Mouse (Mus musculus): ENCODE results near the gene Drd4.
A peak's percentile ranks its signal among the peaks of the same experiment; 100 is the strongest.

Drd4 gene

DNA sequence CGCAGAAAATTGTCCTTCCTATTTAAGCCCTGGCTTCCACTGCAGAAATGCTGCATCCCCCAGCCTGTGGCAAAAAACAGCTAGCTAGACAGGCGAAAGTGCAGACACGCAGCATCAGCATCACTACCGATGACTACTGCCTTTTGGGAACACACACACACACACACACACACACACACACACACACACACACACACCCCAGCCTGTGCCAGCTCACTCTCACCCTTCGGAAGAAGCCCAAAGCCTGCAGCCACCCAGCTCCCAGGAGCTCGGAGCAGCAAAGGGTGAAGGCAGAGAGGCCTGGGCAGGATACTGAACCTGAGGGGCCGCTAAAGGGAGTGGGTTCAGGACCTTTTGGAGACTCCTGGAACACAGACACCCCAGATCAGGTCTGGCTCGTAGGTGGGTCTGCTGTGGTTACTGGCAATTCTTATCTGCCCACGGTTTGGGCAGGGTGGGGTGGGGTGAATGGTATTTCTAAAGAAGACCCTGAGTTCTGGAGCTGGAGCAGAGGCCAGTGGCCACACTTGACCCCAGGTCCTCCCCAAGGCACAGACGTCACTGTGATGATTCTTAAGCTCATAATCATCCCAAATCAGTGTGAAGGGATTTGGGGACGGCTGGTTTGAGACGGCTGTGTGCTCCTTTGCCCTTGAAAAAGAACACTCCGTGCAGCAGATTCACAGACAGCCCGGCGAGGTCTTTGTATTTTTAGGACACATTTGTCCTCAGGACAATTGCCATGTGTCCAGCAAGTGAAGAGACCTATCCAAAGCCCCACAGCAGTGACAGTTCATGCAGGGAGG lies 980 bp downstream of the Drd4 start:
- no peak for DNase-seq (ENCODE audit: low spot score in 2 of 2)

DNA sequence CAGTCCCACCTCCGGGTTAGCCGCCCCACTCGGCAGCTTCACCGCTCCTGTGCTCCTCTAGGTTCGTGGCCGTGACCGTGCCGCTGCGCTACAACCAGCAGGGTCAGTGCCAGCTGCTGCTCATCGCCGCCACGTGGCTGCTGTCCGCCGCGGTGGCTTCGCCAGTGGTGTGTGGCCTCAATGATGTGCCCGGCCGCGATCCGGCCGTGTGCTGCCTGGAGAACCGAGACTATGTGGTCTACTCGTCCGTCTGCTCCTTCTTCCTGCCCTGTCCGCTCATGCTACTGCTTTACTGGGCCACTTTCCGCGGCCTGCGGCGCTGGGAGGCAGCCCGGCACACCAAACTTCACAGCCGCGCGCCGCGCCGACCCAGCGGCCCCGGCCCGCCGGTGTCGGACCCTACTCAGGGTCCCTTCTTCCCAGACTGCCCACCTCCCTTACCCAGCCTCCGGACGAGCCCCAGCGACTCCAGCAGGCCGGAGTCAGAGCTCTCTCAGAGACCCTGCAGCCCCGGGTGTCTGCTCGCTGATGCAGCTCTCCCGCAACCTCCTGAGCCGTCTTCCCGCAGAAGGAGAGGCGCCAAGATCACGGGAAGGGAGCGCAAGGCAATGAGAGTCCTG lies 2.2 kb downstream of the Drd4 start:
- no peak for DNase-seq (ENCODE audit: low spot score in 2 of 2)

DNA sequence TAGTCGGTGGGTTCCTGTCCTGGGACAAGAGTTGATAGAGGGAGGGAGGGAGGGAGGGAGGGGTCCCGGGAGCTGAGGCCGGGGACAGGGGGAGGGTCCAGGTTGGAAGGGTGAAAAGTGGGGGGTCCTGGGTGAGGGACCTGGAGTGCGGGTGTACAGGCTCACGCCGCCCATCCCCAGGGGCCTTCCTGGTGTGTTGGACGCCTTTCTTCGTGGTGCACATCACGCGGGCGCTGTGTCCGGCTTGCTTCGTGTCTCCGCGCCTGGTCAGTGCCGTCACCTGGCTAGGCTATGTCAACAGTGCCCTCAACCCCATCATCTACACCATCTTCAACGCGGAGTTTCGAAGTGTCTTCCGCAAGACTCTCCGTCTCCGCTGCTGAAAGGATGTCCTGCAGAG lies 2.7 kb downstream of the Drd4 start:
- no peak for DNase-seq (ENCODE audit: low spot score in 2 of 2)

DNA sequence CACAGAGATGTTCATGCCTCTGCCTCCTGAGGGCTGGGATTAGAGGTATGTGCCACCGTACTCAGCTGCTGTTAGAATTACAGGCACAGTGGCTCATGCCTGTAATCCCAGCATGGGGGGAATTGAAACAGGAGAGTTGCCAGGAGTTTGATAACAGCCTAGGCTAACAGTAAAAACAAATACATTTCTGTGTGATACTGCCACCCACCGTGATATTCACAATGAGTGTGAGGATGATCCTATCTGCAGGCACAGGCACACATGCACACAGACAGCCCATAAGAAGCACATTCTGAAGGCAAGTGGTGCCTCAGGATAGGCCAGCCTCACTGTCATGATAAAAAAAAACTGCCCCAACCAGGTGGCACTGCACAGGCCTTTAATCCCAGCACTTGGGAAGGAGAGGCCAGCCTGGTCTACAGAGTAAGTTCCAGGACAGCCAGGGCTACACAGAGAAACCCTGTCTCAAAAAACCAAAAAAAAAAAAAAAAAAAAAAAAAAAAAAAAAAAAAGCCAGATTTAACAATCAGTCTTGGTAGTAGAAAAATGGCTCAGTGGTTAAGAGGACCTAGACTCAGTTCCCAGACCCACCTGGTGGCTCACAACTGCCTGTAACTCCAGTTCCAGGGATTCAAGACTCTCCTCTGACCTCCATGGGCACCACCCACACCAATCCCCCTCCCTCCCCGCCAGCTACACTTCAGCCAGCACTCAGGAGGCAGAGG lies 6.3 kb downstream of the Drd4 start:
- DNase-seq (ENCODE audit: low spot score in 2 of 2): no peak

DNA sequence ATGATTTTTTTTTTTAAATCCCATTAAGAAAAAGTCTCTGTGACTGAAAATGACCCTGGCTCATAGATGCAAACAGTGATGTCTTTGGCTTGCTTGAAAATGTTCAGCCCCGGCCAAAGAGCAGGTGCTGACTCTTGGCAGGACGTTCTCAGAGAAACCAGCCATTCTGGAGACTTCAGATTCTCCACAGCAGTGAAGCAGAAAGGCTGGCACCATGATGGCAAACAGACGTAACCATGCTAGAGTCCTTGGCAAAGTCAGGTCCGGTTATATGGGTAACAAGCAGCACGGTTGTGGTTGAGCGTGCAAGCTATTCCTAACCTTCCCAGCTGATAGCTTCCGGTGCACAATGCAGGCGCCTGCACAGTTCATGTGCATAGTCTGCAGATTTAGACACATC lies 7.4 kb downstream of the Drd4 start:
- no peak for DNase-seq (ENCODE audit: low spot score in 2 of 2)

DNA sequence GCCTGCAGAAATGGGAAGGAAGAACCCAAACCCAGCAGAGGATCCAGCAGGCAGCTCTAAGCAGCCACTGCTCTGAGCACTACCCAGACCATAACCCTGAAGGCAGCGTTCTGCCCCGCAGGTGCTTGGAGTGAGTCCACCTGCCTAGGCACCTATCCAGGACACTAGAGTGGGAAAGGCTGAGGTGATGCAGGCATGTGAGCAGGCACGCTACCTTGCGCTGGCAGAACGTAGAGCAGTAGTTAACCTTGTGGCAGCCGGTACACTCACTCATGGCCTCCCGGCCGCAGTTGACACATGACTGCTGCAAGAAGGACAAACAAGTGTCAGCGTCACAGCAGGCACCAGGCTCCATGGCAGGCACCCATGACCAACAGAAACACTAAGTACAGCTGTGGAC lies 9.6 kb downstream of the Drd4 start:
- DNase-seq (ENCODE audit: low spot score in 2 of 2): no peak

DNA sequence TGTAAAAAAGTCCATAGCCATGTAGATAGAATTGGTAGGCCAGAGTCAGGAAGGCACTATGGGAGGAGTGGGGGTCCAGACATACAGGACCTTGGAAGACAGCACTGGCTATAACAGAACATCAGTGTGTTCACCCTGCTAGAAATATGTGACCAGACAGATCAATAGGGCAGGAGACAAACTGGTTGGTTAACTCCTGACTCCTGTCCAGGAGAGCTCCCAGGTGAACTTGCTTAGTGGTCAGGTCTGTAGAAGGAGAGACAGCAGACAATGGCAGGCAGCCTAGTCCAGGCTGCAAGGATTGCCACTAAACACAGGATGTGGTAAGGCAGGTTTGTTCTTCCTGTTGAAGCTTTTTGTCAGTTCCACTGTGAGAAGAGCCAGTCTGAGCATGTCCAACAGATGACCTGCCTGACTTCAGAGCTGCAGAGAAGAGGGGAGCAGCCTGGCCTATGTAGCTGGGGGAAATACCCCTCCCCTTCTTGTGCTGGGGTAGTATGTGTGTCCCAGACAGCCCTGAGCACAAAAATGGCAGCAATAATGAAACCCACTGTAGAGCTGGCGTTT lies 11.0 kb downstream of the Drd4 start:
- DNase-seq (ENCODE audit: low spot score in 2 of 2): no peak

DNA sequence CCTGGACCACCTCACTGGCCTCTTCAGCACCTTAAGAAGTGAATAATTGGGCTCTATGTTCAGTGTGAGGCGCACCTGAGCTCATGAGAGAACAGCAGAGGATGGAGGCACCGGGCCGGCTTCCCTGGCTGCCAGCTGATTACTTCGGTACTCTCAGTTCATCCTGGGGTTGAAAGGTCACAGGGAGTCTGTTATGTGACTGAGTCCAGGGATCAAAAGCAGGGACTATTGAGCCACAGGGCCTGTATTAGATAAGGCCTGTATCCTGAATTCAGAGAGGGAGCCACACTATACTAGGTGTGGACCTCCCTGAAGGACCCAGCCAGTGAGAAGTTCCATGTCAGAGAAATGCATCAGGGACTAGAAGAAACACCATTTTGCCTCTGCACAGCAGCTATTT lies 12.7 kb downstream of the Drd4 start:
- no peak for DNase-seq (ENCODE audit: low spot score in 2 of 2)

DNA sequence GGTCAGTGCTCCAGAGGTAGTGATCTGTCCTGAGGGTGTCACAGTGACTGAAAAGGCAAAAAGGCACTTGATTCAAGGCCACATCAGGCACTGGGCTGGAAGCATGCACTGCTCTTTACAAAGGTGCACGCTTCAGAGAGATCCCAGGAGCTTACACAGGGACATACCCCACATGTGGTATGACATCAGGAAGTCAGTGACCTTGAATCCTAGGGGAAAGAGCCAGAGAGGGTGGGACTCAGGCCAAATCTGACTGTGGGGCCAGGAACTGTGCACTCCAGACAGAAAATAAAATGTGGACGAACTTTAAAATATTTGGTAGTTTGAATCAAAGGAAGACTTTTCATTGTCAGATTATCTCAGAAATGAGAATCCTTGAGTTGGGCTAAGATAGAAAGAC lies 22.6 kb downstream of the Drd4 start:
- DNase-seq (ENCODE audit: low spot score in 2 of 2): no peak

DNA sequence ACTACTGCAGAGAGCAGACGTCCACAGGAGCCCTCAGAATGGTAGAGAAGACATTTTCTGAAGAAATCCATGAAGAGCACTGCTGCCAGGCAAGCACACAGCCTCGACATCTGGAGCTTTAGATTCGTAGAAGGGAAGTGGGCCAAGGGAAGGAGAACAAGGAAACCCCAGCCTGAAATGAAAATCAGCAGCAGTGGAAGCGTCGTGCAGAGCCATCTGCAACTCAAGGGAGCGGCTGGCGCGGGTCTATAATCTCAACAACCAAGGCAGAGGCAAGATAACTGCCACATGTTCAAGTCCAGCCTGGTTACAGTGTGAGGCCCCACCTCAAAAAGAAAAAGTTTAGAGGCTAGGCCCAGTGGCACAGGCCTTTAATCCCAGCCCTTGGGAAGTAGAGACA lies 23.3 kb downstream of the Drd4 start:
- no peak for DNase-seq (ENCODE audit: low spot score in 2 of 2)

DNA sequence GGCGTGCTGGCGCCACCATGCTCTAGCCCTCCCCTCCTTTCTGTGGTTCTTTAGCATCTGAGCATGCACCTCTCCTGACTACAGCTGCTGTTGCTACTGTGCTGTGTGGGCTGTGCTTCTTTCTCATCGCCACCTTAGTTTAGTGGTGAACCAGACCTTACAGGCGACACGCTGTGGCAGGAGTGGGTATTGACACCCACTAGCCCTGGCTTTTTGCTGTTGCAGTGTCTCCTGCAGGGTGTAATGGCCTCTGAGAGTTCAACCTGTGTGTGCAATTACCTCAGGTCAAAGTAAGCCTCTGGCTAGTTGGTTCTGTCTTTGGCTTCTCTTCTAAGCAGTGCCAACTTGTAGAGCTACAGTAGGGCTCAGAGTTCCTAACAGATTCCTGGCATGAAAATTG lies 24.2 kb downstream of the Drd4 start:
- peak in 1 of 2 experiments; percentile 42 for DNase-seq (ENCODE audit: low spot score in 2 of 2)

DNA sequence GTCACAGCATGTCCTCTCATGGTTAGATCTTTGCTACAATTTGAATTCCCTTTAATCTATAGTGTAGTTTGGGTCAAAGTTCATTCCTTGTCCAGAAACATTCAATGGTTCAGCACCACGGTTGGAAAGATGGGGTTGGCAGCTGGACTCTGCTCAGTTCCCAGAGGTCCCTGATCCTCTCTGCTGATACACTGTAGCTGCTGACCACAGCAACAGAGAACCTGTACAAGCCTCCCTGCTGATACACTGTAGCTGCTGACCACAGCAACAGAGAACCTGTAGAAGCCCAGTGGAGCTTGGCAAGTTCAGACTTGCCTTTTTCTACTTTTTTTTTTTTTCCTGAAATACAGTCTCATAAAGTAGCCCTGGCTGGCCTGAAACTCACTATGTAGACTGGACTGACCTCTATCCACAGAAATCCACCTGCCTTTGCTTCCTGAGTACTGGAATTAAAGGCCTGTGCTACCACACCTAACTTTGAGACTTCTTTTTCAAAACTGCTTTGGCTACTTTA lies 25.9 kb downstream of the Drd4 start:
- no peak for DNase-seq (ENCODE audit: low spot score in 2 of 2)

DNA sequence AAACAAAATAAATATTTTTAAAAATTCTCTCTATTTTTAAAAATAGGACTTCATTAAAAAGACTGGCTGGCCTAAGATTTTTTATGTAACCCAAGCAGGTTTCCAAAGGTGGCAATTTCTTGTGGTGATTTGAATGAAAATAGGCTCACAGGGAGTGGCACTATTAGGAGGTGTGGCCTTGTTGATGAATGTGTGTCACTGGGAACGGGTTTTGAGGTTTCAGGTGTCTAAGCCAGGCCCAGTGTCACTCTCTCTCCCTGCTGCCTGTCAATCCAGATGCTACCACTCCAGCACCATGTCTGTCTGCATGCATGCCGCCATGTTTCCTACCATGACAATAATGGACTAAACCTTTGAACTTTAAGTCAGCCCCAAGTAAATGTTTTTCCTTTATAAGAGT lies 27.6 kb downstream of the Drd4 start:
- DNase-seq (ENCODE audit: low spot score in 2 of 2): no peak

DNA sequence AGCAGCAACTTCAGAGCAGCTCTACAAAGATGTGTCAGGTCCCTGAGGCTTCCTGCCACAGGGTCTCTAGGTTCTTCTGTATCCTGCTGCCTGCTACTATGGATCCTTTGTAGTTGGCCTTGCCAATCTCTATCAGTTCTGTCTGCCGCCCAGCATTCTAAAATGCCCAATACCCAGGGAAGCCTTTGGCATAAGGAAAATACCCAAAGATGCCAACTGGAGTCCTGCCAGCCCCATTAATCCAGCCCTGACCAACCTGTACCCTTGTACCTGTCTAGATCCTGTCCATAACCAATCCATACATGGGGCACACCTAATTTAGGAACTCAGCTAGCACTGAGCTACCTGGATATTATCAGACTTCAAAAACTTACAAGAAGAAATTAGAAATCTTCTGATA lies 32.9 kb downstream of the Drd4 start:
- DNase-seq (ENCODE audit: low spot score in 2 of 2): no peak

DNA sequence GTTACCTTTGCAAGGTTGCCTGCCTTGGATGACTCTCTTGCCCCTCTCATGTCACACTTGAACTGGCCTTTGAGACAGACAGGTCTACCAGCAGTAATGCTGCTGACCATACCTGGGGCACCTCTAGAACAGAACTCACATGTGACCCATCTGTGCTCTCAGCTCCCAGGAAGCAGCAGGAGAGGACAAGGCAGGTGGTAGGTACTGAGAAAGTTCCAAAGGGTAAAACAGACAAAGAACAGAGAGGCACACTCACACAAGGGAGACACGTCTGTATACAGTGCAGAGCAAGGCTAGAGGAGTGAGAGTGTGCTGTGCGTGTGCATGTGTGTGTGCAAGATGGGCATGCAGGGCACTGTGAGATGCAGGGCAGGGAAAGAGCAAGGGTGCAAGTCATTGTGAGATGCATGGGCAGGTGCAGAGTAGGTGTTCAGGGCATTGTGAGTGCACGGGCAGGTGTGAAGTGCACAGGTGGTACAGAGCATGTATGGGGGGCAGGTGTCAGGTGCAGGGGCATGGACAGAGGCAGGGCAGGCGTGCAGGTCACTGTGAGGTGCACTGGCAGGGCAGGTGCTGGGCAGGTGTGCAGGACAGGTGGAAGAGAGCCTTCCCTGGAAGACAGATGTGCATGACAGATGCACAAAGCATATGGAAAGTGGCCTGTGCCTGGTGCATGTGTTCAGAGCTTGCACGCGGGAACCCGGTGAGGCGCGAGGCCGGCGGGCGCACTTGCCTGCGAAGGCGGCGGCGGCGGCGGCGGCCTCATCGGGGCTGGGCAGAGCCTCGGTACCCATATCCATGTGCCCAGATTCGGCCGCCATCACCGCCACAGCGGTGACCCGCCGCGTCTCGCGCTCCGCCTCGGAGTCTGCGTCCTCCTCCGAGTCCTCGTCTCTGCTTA lies 35.0 kb downstream of the Drd4 start:
- peak in 1 of 2 experiments; percentile 20 for DNase-seq (ENCODE audit: low spot score in 2 of 2)

DNA sequence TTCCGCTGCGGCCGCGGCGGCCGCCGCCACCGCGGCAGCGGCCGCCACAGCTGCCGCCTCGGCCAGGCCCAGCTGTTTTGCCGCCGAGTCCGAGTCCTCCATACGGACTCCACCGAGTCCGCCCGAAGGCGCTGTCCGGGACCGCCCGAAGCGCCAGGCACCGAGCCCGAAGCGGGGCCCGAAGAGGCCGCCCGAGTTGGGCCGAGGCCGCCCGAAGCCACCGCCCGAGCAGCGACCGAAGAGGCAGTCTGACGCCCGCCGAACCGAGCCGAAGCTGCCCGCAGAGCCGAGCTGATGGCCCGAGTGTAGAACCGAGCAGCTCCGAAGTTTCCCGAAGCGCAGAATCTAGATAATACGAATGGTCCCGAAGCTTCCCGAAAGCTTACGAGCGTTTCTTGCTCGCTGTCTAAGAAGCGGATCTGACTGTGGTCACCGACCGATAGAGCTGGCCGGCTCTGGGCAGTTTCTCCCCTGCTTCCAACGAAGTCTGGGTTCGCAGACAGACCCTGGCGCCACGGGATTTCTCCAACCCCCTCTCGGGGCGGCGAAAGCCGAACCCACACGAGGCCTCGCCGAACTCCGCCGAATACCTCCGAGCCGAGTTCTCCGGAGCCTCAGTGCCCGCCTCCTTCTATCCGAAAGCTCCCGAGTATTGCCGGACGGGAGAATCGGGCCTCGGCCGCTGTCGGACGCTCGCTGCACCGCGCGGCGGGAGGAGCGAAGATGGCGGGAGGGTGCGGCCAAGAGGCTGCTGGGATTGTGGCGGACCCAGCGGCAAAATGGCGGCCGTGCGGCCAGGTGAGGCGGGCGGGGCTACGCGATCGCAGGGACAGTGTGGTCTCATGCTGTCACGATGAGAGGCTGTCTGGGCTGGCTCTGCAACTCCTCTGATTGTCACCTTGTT lies 35.9 kb downstream of the Drd4 start, which contains the start of the genes Deaf1 and Tmem80:
TSS of gene Deaf1 (minus strand) at position 222 of the 904 bp plus-strand sequence.
TSS of gene Tmem80 (plus strand) at position 271 of the 904 bp plus-strand sequence.
- DNase-seq (ENCODE audit: low spot score in 2 of 2): peak; percentile 99 to 100

DNA sequence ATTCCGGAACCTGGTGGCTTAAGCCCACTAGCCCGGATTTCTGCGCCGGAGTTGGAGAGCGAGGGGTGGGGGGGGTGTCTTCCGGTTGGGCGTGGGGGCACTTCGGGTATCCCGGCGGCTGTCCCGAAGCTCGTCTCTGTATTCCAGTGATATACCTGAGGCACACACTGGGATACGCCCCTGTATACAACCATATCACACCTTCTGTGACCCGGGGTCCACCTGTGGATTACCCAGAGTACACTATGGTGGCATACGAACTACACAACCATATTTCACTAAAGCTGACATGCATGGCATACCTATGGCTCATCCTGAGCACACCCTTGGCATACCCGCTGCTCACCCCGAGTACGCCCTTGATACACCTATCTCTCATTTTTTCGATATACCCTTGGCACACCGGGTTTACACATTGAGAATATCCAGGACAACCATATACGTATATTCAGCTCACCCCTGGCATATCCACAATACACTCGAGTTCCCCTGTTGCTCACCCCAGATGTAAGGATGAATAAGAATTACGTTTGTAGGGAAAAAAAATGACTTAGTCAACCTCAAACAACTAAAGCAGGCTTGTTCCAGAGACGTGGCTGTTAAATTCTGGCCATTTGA lies 36.7 kb downstream of the Drd4 start:
- DNase-seq (ENCODE audit: low spot score in 2 of 2): no peak

DNA sequence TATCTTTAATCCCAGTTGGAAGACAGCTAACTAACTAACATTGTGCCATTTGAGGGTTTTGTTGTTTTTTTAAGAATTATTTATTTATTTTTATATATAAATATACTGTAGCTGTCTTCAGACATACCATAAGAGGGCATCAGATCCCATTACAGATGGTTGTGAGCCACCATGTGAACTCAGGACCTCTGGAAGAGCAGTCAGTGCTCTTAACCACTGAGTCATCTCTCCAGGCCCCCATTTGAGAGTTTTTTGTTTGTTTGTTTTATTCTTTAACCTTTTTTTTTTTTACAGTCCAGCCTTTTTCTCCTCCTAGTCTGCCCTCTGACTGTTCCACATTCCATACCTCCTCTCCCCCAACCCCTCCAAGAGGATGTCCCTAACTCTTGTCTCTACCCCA lies 38.9 kb downstream of the Drd4 start:
- DNase-seq (ENCODE audit: low spot score in 2 of 2): no peak

DNA sequence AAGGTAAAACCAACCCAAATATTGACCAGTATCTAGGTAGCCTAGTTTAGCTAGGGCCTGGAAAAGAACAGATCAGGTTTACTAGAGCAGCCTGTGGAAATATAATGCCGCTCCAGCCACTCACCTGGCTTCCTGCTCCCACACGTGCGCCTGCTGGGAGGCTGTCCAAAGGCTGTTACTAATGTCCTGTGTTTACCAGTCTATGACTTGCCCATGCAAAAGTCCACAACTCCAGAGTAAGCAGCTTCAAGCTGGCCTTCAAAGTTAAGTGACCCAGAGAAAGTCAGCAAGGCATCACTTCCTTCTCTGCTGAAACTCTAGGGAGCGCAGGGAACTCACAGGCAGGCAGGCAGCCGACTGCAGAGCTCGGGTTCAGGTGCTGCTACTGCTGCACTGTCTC lies 40.2 kb downstream of the Drd4 start:
- DNase-seq (ENCODE audit: low spot score in 2 of 2): no peak

Measured in right cerebral cortex, postnatal 36 days (tissue).